Comparison of ENCODE assay signal across 9 mouse cellular contexts in the genomic region with DNA sequence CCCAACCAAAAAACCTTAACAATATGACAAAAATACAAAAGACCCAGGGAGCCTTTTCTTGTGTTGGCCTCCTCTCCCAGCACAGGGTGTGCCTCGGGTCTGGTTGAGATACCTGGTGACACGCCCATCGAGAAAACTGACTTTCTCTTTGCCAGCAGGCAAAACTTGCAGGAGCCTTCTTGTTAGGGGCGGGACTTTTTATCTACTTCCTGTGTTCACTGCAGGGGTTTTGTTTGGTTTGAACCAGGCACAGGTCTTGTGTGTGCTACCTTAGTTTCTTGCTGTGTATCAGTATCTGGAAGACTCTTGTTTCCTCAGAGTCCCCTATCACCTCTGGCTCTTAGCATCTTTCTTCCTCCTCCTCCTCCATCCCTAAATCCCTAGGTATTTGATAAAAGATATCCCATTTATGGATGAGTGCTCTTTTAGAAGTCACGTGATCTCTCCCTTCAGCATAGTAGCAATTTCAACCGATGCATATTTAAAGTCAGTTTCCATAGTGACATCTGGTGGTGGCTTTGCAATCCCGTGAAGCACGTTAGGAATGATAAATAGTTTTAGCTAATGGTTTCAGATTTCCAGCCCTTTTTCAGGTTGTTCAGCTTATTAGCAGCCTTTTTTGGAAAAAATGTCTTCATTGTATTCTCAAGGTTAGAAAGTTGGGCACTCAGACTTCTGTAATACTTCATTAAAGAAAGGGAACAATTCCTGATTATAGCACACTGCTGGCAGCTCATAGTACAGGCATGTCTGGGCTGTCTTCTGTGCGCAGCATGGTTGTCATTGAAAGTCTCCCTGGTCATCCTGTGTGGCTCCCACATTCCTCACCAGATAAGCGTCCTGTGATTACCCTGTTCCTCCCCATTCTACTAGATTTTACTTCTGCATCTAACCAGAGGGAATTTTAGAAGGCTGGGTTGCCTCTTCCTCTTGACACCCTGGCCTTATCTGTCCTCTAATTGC. TPM values are rescaled to one million over a fixed set of nuclear protein-coding genes. Genes with fewer than 3 reads are reported as not detected.
DNase-seq lines count a peak whose midpoint lies in the region; ATAC-seq and TF ChIP-seq lines count a peak whose summit lies in the region.
"Had no signal": no experiment of that assay in that cellular context is flagged by ENCODE, and none has a peak within 500 bp of the region (broad histone marks: within the 10 kb centered on the region; RNA-seq: fewer than 3 reads in every experiment).

No protein-coding gene starts in this region.

- 23% methylated on average over 10 of the region's 10 CpGs for WGBS in forebrain, embryonic 15.5 days
- WGBS in neural tube, embryonic 12.5 days = 27% methylated on average over 10 of the region's 10 CpGs

- no peak overlapping the region for H3K4me2 ChIP-seq in forebrain, embryonic 15.5 days (replicated peaks)
- peak overlapping the region; percentile 15; the same call in 1 of the 2 replicates for H3K4me2 ChIP-seq in neural tube, embryonic 12.5 days (replicated peaks)

- no peak overlapping the region for H3K9ac ChIP-seq in ES-E14 (ENCODE audit: insufficient read depth, low read depth, low read length, poor library complexity, severe bottlenecking)
- no peak overlapping the region for H3K9ac ChIP-seq in forebrain, embryonic 15.5 days (replicated peaks)
- H3K9ac ChIP-seq in neural tube, embryonic 12.5 days = no peak overlapping the region

- no peaks in the 10 kb centered on the region for H3K27me3 ChIP-seq in forebrain, embryonic 15.5 days
- no peaks in the 10 kb centered on the region; the same call in 1 of the 2 replicates for H3K27me3 ChIP-seq in neural tube, embryonic 12.5 days (replicated peaks)

- TF ChIP-seq CTCF in layer of hippocampus, adult 2 months (conservative IDR thresholded peaks at IDR 0.05) = peak; percentile 78

- peak; percentile 81; the same call in 1 of the 2 replicates for ATAC-seq in frontal cortex, adult (ENCODE audit: low TSS enrichment)
- peak; percentile 70 for ATAC-seq in forebrain, embryonic 15.5 days (replicated peaks)
- ATAC-seq in neural tube, embryonic 12.5 days (ENCODE audit: low FRiP score, low read depth) = peak; percentile 82
- no peak for ATAC-seq in megakaryocyte progenitor cell, adult 5-6 weeks (replicated peaks; ENCODE audit: poor library complexity)

- peaks cover 2 to 9% of the 10 kb centered on the region in 2 experiments; a peak in 3 of 4 replicates for H3K4me1 ChIP-seq in ES-E14 (ENCODE audit: control insufficient read depth in 2 of 2, insufficient read depth in 2 of 2, low read length in 2 of 2, poor library complexity in 1 of 2)
- H3K4me1 ChIP-seq in forebrain, embryonic 15.5 days = peaks cover 8% of the 10 kb centered on the region
- peaks cover 6% of the 10 kb centered on the region for H3K4me1 ChIP-seq in neural tube, embryonic 12.5 days

- H3K4me3 ChIP-seq in ES-E14 (ENCODE audit: insufficient read depth in 1 of 2, low read depth in 1 of 2, low read length in 2 of 2, poor library complexity in 1 of 2, severe bottlenecking in 1 of 2) = no peak overlapping the region
- no peak overlapping the region for H3K4me3 ChIP-seq in forebrain, embryonic 15.5 days
- no peak overlapping the region for H3K4me3 ChIP-seq in layer of hippocampus, adult 2 months
- H3K4me3 ChIP-seq in neural tube, embryonic 12.5 days = no peak overlapping the region

- peak overlapping the region; percentile 22; the same call in 1 of the 2 replicates for H3K27ac ChIP-seq in ES-E14 (ENCODE audit: insufficient read depth, low read depth, low read length, poor library complexity, severe bottlenecking)
- 0 out of 2 replicates have a peak overlapping the region, but pooled peaks have one; percentile 19 for H3K27ac ChIP-seq in forebrain, embryonic 15.5 days (replicated peaks)
- no peak overlapping the region; the same call in 1 of the 2 replicates for H3K27ac ChIP-seq in layer of hippocampus, adult 2 months
- H3K27ac ChIP-seq in neural tube, embryonic 12.5 days = no peak overlapping the region

- in situ Hi-C loops in ES-E14 (cut with MboI; ENCODE audit: low sequenced_read_pairs in 2 of 2, unreplicated experiment in 2 of 2) = no loop called here

- H3K36me3 ChIP-seq in ES-E14 (ENCODE audit: control insufficient read depth, insufficient read depth, low read length, poor library complexity, severe bottlenecking) = peaks cover 16% of the 10 kb centered on the region
- H3K36me3 ChIP-seq in forebrain, embryonic 15.5 days = no peaks in the 10 kb centered on the region
- no peaks in the 10 kb centered on the region for H3K36me3 ChIP-seq in neural tube, embryonic 12.5 days
- H3K36me3 ChIP-seq: G1E had no signal

- no peaks in the 10 kb centered on the region for H3K9me3 ChIP-seq in ES-E14 (ENCODE audit: control insufficient read depth, insufficient read depth, low read depth, low read length)
- no peaks in the 10 kb centered on the region for H3K9me3 ChIP-seq in forebrain, embryonic 15.5 days
- no peaks in the 10 kb centered on the region for H3K9me3 ChIP-seq in neural tube, embryonic 12.5 days

- DNase-seq in frontal cortex, postnatal 10 days (ENCODE audit: low spot score in 2 of 2) = no peak
- no peak for DNase-seq in ES-E14 (ENCODE audit: low read depth, low spot score)
- peak; percentile 42 to 49 for DNase-seq in layer of hippocampus, adult 2 months (ENCODE audit: low spot score in 2 of 2)
- no peak for DNase-seq in urinary bladder, postnatal 25 days (ENCODE audit: low spot score)

TF ChIP-seq in ES-E14, 5 proteins besides CTCF, POLR2A, EP300 and RAD21:
- TF ChIP-seq ZC3H11A (IDR thresholded peaks at IDR 0.05; ENCODE audit: borderline replicate concordance, low read depth, low read length) = no peak
- no peak for TF ChIP-seq HCFC1 (IDR thresholded peaks at IDR 0.05; ENCODE audit: borderline replicate concordance, insufficient read depth, low read length)
- no peak for TF ChIP-seq MAFK (IDR thresholded peaks at IDR 0.05; ENCODE audit: insufficient read depth, low read depth, low read length)
- TF ChIP-seq CHD2 (IDR thresholded peaks at IDR 0.05; ENCODE audit: low read depth, low read length) = no peak
- no peak for TF ChIP-seq ZNF384 (IDR thresholded peaks at IDR 0.05; ENCODE audit: low read depth, low read length)

RNA-seq across cellular contexts. Expression of gene Fat1, which starts 50.4 kb away (rescaled TPM):
- total RNA-seq in ES-E14 (2012; rRNA removed) = 196 and 265 TPM in 2 replicates
- 7.7 and 8.7 TPM in 2 replicates for polyA plus RNA-seq in forebrain, embryonic 15.5 days (2015; fragmentation: Nextera tagmentation; extraction: Ambion mirVana)
- total RNA-seq in layer of hippocampus, adult 2 months (2021) = 10 to 100 TPM; 22.2 to 24.7 TPM
- 11.7 and 11.9 TPM in 2 replicates for polyA plus RNA-seq in neural tube, embryonic 12.5 days (2016; fragmentation: Nextera tagmentation; extraction: Ambion mirVana)
- not detected in 2 replicates for total RNA-seq in megakaryocyte progenitor cell, adult 5-6 weeks (2015)
- 0.03 TPM in 1 of 2 replicates, not detected in the other for total RNA-seq in megakaryocyte progenitor cell, adult 5-6 weeks (2017)
- polyA plus RNA-seq: G1E had no signal

Comparison
In these comparisons a context has a peak if more than half of its experiments do, and no peak if none do; other contexts are left out.
1. DNase-seq: peak in layer of hippocampus, adult 2 months (2 of 2); none in frontal cortex, postnatal 10 days (0 of 2), ES-E14 (single experiment) and urinary bladder, postnatal 25 days (single experiment).
2. H3K27ac ChIP-seq: peak in ES-E14 (single experiment) and forebrain, embryonic 15.5 days (single experiment); none in layer of hippocampus, adult 2 months (single experiment) and neural tube, embryonic 12.5 days (single experiment).
3. RNA of gene Fat1, which starts 50.4 kb away (total RNA-seq): 196 to 265 TPM in ES-E14 and 22.2 to 24.7 TPM in layer of hippocampus, adult 2 months; 0.03 TPM in megakaryocyte progenitor cell, adult 5-6 weeks; every median in the first group is over 10 times any median in the second.